Mouse (Mus musculus) B cell, adult 67 days (primary cell): ENCODE results near the gene Rab3gap1. TPM values are rescaled to one million over a fixed set of nuclear protein-coding genes. Genes with fewer than 3 reads are reported as not detected.

ENCODE experiments used
- total RNA-seq, 2 experiments: library from RNA; stranded (reverse); gene quantifications; 4 replicates each; pipeline ENCODE4 v1.2.4; 2023

Rab3gap1 gene
- 10 to 100 TPM; 66.7 to 68.4 TPM for total RNA-seq

GRCm38 (mm10) chr1:127868300-127869261 is at the start of gene Rab3gap1:
Rab3gap1 (plus strand) TSS chr1:127868773.

GRCm38 (mm10) chr1:127854486-127855222 is 13.9 kb upstream of the Rab3gap1 start, which contains the start of gene Map3k19:
Map3k19 (minus strand) TSS chr1:127855031.

Other genes with a start within 250 kb of the Rab3gap1 start
- gene Tmem163, start 189.2 kb upstream of the Rab3gap1 start, total RNA-seq = 10 to 100 TPM; 33.2 to 37.3 TPM
- gene Acmsd, start 139.4 kb upstream of the Rab3gap1 start, total RNA-seq = not detected
- gene Ccnt2, start 94.6 kb upstream of the Rab3gap1 start, total RNA-seq = 100 to 1,000 TPM; 108 to 109 TPM
- 1 to 10 TPM; 9.1 to 9.2 TPM for gene Map3k19, start 13.7 kb upstream of the Rab3gap1 start, total RNA-seq
- 1 to 10 TPM; 4.4 to 9.2 TPM for gene Zranb3, start 234.3 kb downstream of the Rab3gap1 start, total RNA-seq
- 100 to 1,000 TPM; 136 to 145 TPM for gene R3hdm1, start 234.5 kb downstream of the Rab3gap1 start, total RNA-seq